Mouse (Mus musculus) G1E (cell line): ENCODE measurements around the gene Kif22.

Experiments
- CTCF ChIP-seq: IDR thresholded peaks from 2 replicates; pipeline ENCODE4 v1.5.1; 2012; ENCODE audit warnings: low read depth, low read length, inconsistent platforms, mixed read lengths
- TAL1 ChIP-seq: conservative IDR thresholded peaks from 2 replicates; pipeline ENCODE4 v1.6.1; 2012; ENCODE audit warnings: low read depth, low read length, inconsistent platforms, mixed read lengths

- TF ChIP-seq TAL1, result no peak
- 0 out of 2 replicates have a peak, but pooled peaks have one; percentile 5 for TF ChIP-seq CTCF
Measured at GRCm38 (mm10) chr7:127065538-127065937, 23.3 kb upstream of the Kif22 start.
